Mouse (Mus musculus): ENCODE data around the gene Glis1. TPM values are rescaled to one million over a fixed set of nuclear protein-coding genes. Genes with fewer than 3 reads are reported as not detected.

Gene Glis1
- polyA plus RNA-seq, 2 experiments, result 9.0 to 10.0 TPM

DNA sequence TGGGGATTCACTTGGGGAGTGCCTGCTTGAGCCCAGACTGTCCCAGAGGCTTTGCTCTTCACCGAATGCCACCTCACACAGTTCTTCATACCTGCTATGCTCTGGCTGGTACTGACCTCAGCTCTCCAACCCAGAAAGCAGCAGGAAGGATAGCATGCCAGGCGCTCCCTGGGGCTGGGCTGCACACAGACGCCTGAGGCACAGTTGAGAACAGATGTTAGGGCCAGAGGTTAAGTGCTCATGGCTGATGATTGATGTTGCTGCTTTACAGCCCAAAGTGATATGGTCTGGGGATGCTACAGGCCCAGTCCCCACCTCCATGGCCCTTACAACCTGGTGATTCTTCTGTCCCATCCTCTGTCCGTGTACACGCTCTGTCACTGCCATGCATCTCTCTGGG lies 190.6 kb downstream of the Glis1 start:
- no peaks in the 10 kb centered on the region for H3K36me3 ChIP-seq (ENCODE audit: control insufficient read depth, insufficient read depth, low read length)
- no peak for DNase-seq (ENCODE audit: low spot score)
- H3K4me2 ChIP-seq (replicated peaks; ENCODE audit: low read depth, low read length, severe bottlenecking), result no peak overlapping the region
- no peak for ATAC-seq (ENCODE audit: low FRiP score, low read depth)
- no peaks in the 10 kb centered on the region for H3K27me3 ChIP-seq (ENCODE audit: control insufficient read depth, insufficient read depth, low read length)
- no peak for TF ChIP-seq POLR2A (IDR thresholded peaks at IDR 0.05; ENCODE audit: borderline replicate concordance, extremely low read depth, insufficient read depth, insufficient read length)
- WGBS, result 47% methylated on average over 5 of the region's 5 CpGs
- H3K27ac ChIP-seq (replicated peaks; ENCODE audit: low read depth, low read length), result no peak overlapping the region
- no peak overlapping the region for H3K9ac ChIP-seq (ENCODE audit: low read depth, low read length, severe bottlenecking)
- no peak overlapping the region for H3K4me3 ChIP-seq (replicated peaks; ENCODE audit: low read length)
- H3K4me1 ChIP-seq (ENCODE audit: control insufficient read depth, insufficient read depth, low read length), result peaks cover 17% of the 10 kb centered on the region; the same call in 1 of the 2 replicates
- H3K9me3 ChIP-seq (ENCODE audit: control insufficient read depth, low read length), result no peaks in the 10 kb centered on the region

DNA sequence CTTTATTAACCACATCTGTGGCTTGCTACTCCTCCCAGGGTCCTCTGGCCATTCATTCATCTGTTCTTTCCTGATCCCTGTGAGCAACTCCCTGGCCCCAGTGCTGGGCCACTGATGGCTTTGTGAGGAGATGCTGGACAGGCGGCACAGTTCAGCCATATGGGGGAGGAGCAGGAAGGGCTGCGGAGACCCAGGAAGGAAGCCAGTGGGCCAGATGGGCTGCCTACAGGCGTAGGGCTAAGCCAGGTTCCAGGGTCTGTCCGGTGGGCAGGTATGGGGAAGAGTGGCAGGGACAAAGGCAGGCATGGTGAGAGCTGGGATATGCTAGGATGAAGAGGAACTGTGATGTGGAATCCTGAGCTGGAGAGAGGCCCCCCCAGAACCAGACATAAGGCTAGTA lies 193.8 kb downstream of the Glis1 start:
- DNase-seq (ENCODE audit: low spot score) (no peak), ATAC-seq (ENCODE audit: low FRiP score, low read depth) (no peak)
- 63% methylated on average over 4 of the region's 4 CpGs for WGBS
- no peak overlapping the region for H3K9ac ChIP-seq (ENCODE audit: low read depth, low read length, severe bottlenecking)
- no peak overlapping the region; the same call in 1 of the 2 replicates for H3K27ac ChIP-seq (replicated peaks; ENCODE audit: low read depth, low read length)
- TF ChIP-seq POLR2A (IDR thresholded peaks at IDR 0.05; ENCODE audit: borderline replicate concordance, extremely low read depth, insufficient read depth, insufficient read length), result no peak
- H3K9me3 ChIP-seq (ENCODE audit: control insufficient read depth, low read length), result no peaks in the 10 kb centered on the region
- H3K4me1 ChIP-seq (ENCODE audit: control insufficient read depth, insufficient read depth, low read length), result peaks cover 25% of the 10 kb centered on the region
- no peaks in the 10 kb centered on the region for H3K36me3 ChIP-seq (ENCODE audit: control insufficient read depth, insufficient read depth, low read length)
- H3K4me3 ChIP-seq (replicated peaks; ENCODE audit: low read length), result no peak overlapping the region
- H3K27me3 ChIP-seq (ENCODE audit: control insufficient read depth, insufficient read depth, low read length), result no peaks in the 10 kb centered on the region
- H3K4me2 ChIP-seq (replicated peaks; ENCODE audit: low read depth, low read length, severe bottlenecking), result no peak overlapping the region

- Histone ChIP-seq H3K36me3 (ENCODE audit: control insufficient read depth, insufficient read depth, low read length) (no peaks in the 10 kb centered on the region), H3K4me3 (replicated peaks; ENCODE audit: low read length) (no peak overlapping the region), H3K9me3 (ENCODE audit: control insufficient read depth, low read length) (no peaks in the 10 kb centered on the region), H3K4me1 (ENCODE audit: control insufficient read depth, insufficient read depth, low read length) (peaks cover 28% of the 10 kb centered on the region), H3K27me3 (ENCODE audit: control insufficient read depth, insufficient read depth, low read length) (no peaks in the 10 kb centered on the region), H3K27ac (replicated peaks; ENCODE audit: low read depth, low read length) (no peak overlapping the region), H3K9ac (ENCODE audit: low read depth, low read length, severe bottlenecking) (no peak overlapping the region), H3K4me2 (replicated peaks; ENCODE audit: low read depth, low read length, severe bottlenecking) (no peak overlapping the region)
- DNase-seq (ENCODE audit: low spot score) (peak; percentile 37), ATAC-seq (ENCODE audit: low FRiP score, low read depth) (peak; percentile 39; the same call in 1 of the 2 replicates)
- TF ChIP-seq POLR2A (IDR thresholded peaks at IDR 0.05; ENCODE audit: borderline replicate concordance, extremely low read depth, insufficient read depth, insufficient read length), result no peak
- 53% methylated on average over 17 of the region's 17 CpGs for WGBS
Measured at GRCm38 (mm10) chr4:107628921-107629411, 194.6 kb downstream of the Glis1 start.

DNA sequence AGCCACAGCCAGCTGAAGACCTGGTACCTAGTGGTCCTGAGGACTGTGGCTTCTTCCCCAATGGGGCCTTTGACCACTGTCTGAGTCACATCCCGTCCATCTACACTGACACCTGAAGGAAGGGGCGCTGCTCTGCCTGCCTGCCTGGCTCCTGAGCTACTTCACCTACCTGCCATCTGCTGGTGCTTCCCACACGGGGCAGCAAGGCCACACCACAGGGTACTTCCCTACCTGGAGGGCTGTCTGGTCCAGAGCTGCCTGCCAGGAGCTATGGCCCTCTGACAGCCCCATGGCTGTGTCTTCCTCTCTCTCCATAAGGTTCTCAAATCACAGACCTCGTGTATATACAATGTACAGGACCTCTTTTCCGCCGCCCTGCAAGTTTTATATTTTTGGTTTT lies 200.2 kb downstream of the Glis1 start:
- H3K9ac ChIP-seq (ENCODE audit: low read depth, low read length, severe bottlenecking), result no peak overlapping the region
- WGBS, result 51% methylated on average over 6 of the region's 6 CpGs
- no peak overlapping the region for H3K4me3 ChIP-seq (replicated peaks; ENCODE audit: low read length)
- no peak overlapping the region for H3K4me2 ChIP-seq (replicated peaks; ENCODE audit: low read depth, low read length, severe bottlenecking)
- H3K36me3 ChIP-seq (ENCODE audit: control insufficient read depth, insufficient read depth, low read length), result no peaks in the 10 kb centered on the region
- 0 out of 2 replicates have a peak, but pooled peaks cover 3% of the 10 kb centered on the region for H3K27me3 ChIP-seq (ENCODE audit: control insufficient read depth, insufficient read depth, low read length)
- no peak for TF ChIP-seq POLR2A (IDR thresholded peaks at IDR 0.05; ENCODE audit: borderline replicate concordance, extremely low read depth, insufficient read depth, insufficient read length)
- H3K27ac ChIP-seq (replicated peaks; ENCODE audit: low read depth, low read length), result no peak overlapping the region
- ATAC-seq (ENCODE audit: low FRiP score, low read depth), result no peak
- H3K4me1 ChIP-seq (ENCODE audit: control insufficient read depth, insufficient read depth, low read length), result peaks cover 43% of the 10 kb centered on the region
- DNase-seq (ENCODE audit: low spot score), result no peak
- H3K9me3 ChIP-seq (ENCODE audit: control insufficient read depth, low read length), result no peaks in the 10 kb centered on the region

GRCm38 (mm10) chr4:107636099-107636498 lies 201.7 kb downstream of the Glis1 start:
- Histone ChIP-seq H3K4me2 (replicated peaks; ENCODE audit: low read depth, low read length, severe bottlenecking) (no peak overlapping the region), H3K9ac (ENCODE audit: low read depth, low read length, severe bottlenecking) (no peak overlapping the region), H3K4me1 (ENCODE audit: control insufficient read depth, insufficient read depth, low read length) (peaks cover 39% of the 10 kb centered on the region), H3K27ac (replicated peaks; ENCODE audit: low read depth, low read length) (no peak overlapping the region), H3K9me3 (ENCODE audit: control insufficient read depth, low read length) (no peaks in the 10 kb centered on the region), H3K27me3 (ENCODE audit: control insufficient read depth, insufficient read depth, low read length) (0 out of 2 replicates have a peak, but pooled peaks cover 3% of the 10 kb centered on the region), H3K36me3 (ENCODE audit: control insufficient read depth, insufficient read depth, low read length) (no peaks in the 10 kb centered on the region), H3K4me3 (replicated peaks; ENCODE audit: low read length) (no peak overlapping the region)
- ATAC-seq (ENCODE audit: low FRiP score, low read depth) (no peak), DNase-seq (ENCODE audit: low spot score) (no peak)
- TF ChIP-seq POLR2A (IDR thresholded peaks at IDR 0.05; ENCODE audit: borderline replicate concordance, extremely low read depth, insufficient read depth, insufficient read length), result no peak
- 70% methylated on average over 6 of the region's 6 CpGs for WGBS
